Mouse (Mus musculus) CH12.LX (cell line): ENCODE data around the gene Tfe3. TPM values are rescaled to one million over a fixed set of nuclear protein-coding genes. Genes with fewer than 3 reads are reported as not detected.
"Not testable (repeated sequence)": the region's sequence is repeated elsewhere in the genome, so short reads cannot be mapped to it uniquely, and the experiment has no call there.

ENCODE experiments used
- DNase-seq: peaks from one replicate; pipeline ENCODE4 v3.0.0-alpha.2; 2013; ENCODE audit errors: extremely low read depth
- H3K27ac ChIP-seq: 2 replicates; pipeline ENCODE4 v1.5.1; 2012; ENCODE audit warnings: low read depth, mild to moderate bottlenecking, control low read depth, moderate library complexity; ENCODE audit not compliant: insufficient read depth
- H3K27me3 ChIP-seq: replicated peaks from 2 replicates; pipeline ENCODE3; 2012; ENCODE audit warnings: inconsistent platforms
- H3K36me3 ChIP-seq, 2 experiments: replicated peaks in 1 of 2; 2 replicates each; pipeline versions ENCODE3 to v1.6.1; 2012; ENCODE audit warnings: inconsistent platforms in 1 of 2, low read length in 1 of 2, mild to moderate bottlenecking in 1 of 2, mixed read lengths in 1 of 2, moderate library complexity in 1 of 2; ENCODE audit not compliant: control insufficient read depth in 1 of 2, insufficient read depth in 1 of 2
- H3K4me1 ChIP-seq, 2 experiments: 2 replicates each; pipeline ENCODE4 v1.6.1; 2012; ENCODE audit warnings: inconsistent platforms in 1 of 2, moderate library complexity in 1 of 2; ENCODE audit not compliant: insufficient read depth in 2 of 2, control insufficient read depth in 1 of 2
- H3K4me2 ChIP-seq: 2 replicates; pipeline ENCODE4 v1.6.1; 2012; ENCODE audit warnings: low read depth, mild to moderate bottlenecking, control low read depth; ENCODE audit not compliant: poor library complexity, insufficient read depth, severe bottlenecking
- H3K4me3 ChIP-seq, 3 experiments: fragments of 150-350 bp in 1 of 3; sonication (generic) in 1 of 3; replicated peaks in 1 of 3; 2 replicates each; pipeline versions ENCODE3 to v1.5.1; 2011 to 2012; ENCODE audit warnings: low read depth in 2 of 3, low read length in 2 of 3, mild to moderate bottlenecking in 2 of 3, moderate library complexity in 2 of 3, control low read depth in 1 of 3, improper control_type of control experiment in 1 of 3, inconsistent platforms in 1 of 3, mixed read lengths in 1 of 3; ENCODE audit not compliant: poor library complexity in 1 of 3
- H3K79me2 ChIP-seq: replicated peaks from 2 replicates; pipeline ENCODE4 v1.6.1; 2012; ENCODE audit warnings: mild to moderate bottlenecking, moderate library complexity; ENCODE audit not compliant: control insufficient read depth, poor library complexity, insufficient read depth, severe bottlenecking; ENCODE audit errors: extremely low read depth
- H3K9ac ChIP-seq: 2 replicates; pipeline ENCODE4 v1.6.1; 2012; ENCODE audit warnings: low read depth, mild to moderate bottlenecking, control low read depth, moderate library complexity; ENCODE audit not compliant: insufficient read depth
- H3K9me3 ChIP-seq: replicated peaks from 2 replicates; pipeline ENCODE3; 2012; ENCODE audit warnings: low read length, inconsistent platforms, mixed read lengths
- BHLHE40 ChIP-seq: IDR thresholded peaks from 2 replicates; pipeline ENCODE4 v1.6.1; 2011; ENCODE audit warnings: mild to moderate bottlenecking, low read depth, low read length, improper control_type of control experiment
- CHD2 ChIP-seq: IDR thresholded peaks from 2 replicates; pipeline ENCODE4 v1.6.1; 2011; ENCODE audit warnings: low read length, improper control_type of control experiment
- CTCF ChIP-seq, 2 experiments: IDR thresholded peaks in 1 of 2; conservative IDR thresholded peaks in 1 of 2; 2 replicates each; pipeline ENCODE4 v1.5.1; 2011 to 2012; ENCODE audit warnings: low read depth in 2 of 2, low read length in 2 of 2, improper control_type of control experiment in 1 of 2, inconsistent platforms in 1 of 2, mild to moderate bottlenecking in 1 of 2, moderate library complexity in 1 of 2
- E2F4 ChIP-seq: IDR thresholded peaks from 2 replicates; pipeline ENCODE4 v1.6.1; 2011; ENCODE audit warnings: low read depth, low read length, improper control_type of control experiment; ENCODE audit not compliant: insufficient replicate concordance
- ETS1 ChIP-seq: conservative IDR thresholded peaks from 2 replicates; pipeline ENCODE4 v1.6.1; 2012; ENCODE audit warnings: low read depth, mild to moderate bottlenecking, inconsistent platforms, low read length, improper control_type of control experiment, moderate library complexity
- IRF4 ChIP-seq: IDR thresholded peaks from 2 replicates; pipeline ENCODE4 v1.6.1; 2014; ENCODE audit warnings: low read depth, mild to moderate bottlenecking, inconsistent platforms, low read length, improper control_type of control experiment
- KAT2A ChIP-seq: IDR thresholded peaks from 2 replicates; pipeline ENCODE4 v1.6.1; 2012; ENCODE audit warnings: low read length, improper control_type of control experiment, inconsistent platforms; ENCODE audit not compliant: insufficient replicate concordance
- MAFK ChIP-seq: IDR thresholded peaks from 2 replicates; pipeline ENCODE4 v1.6.1; 2011; ENCODE audit warnings: low read length, improper control_type of control experiment; ENCODE audit not compliant: insufficient replicate concordance
- MAZ ChIP-seq: IDR thresholded peaks from 2 replicates; pipeline ENCODE4 v1.6.1; 2012; ENCODE audit warnings: low read depth, mild to moderate bottlenecking, inconsistent platforms, low read length, improper control_type of control experiment, moderate library complexity
- MEF2A ChIP-seq: IDR thresholded peaks from 2 replicates; pipeline ENCODE4 v1.6.1; 2014; ENCODE audit warnings: low read depth, mild to moderate bottlenecking, inconsistent platforms, low read length, improper control_type of control experiment, borderline replicate concordance
- MXI1 ChIP-seq: IDR thresholded peaks from 2 replicates; pipeline ENCODE4 v1.6.1; 2011; ENCODE audit warnings: mild to moderate bottlenecking, low read depth, low read length, improper control_type of control experiment
- RAD21 ChIP-seq: IDR thresholded peaks from 2 replicates; pipeline ENCODE4 v1.6.1; 2011; ENCODE audit warnings: low read depth, mild to moderate bottlenecking, low read length, improper control_type of control experiment, moderate library complexity
- SMC3 ChIP-seq: IDR thresholded peaks from 2 replicates; pipeline ENCODE4 v1.6.1; 2011; ENCODE audit warnings: low read depth, low read length, improper control_type of control experiment
- USF2 ChIP-seq: conservative IDR thresholded peaks from 2 replicates; pipeline ENCODE4 v1.6.1; 2011; ENCODE audit warnings: low read depth, low read length, improper control_type of control experiment
- ZC3H11A ChIP-seq: IDR thresholded peaks from 2 replicates; pipeline ENCODE4 v1.6.1; 2012; ENCODE audit warnings: low read depth, mild to moderate bottlenecking, inconsistent platforms, low read length, improper control_type of control experiment
- dilution Hi-C: fragments of 300-500 bp; cut with MboI; formaldehyde crosslinking; loops from 2 replicates; pipeline ENCODE4 v1.14.3; 2020; ENCODE audit warnings: low sequenced_read_pairs; ENCODE audit not compliant: extremely low pct_unique_long_range_greater_than_20kb, extremely low pct_ligation_motif_present
- in situ Hi-C: fragments of 300-500 bp; cut with MboI; formaldehyde crosslinking; loops from 3 replicates; pipeline ENCODE4 v1.14.3; 2019; ENCODE audit warnings: low sequenced_read_pairs, low pct_ligation_motif_present, low pct_unique_long_range_greater_than_20kb, mixed read lengths
- polyA plus RNA-seq: library from polyadenylated mRNA; unstranded; fragments of >175 nt; gene quantifications from 2 replicates; pipeline ENCODE4 v1.2.1, GENCODE M21; 2012; ENCODE audit warnings: low read depth; ENCODE audit not compliant: insufficient read length
- total RNA-seq, 2 experiments: library from RNA; depleted of rRNA; stranded (reverse); fragments of 300-350 nt in 1 of 2; fragments of >200 nt in 1 of 2; gene quantifications; 2 replicates each; pipeline ENCODE4 v1.2.3; 2012 to 2014

Gene Tfe3
- total and polyA plus RNA-seq, 3 experiments, result 8.3 to 26.0 (median 15.9) TPM

- dilution Hi-C loops, H3K9me3 ChIP-seq, H3K4me2 ChIP-seq, H3K79me2 ChIP-seq, DNase-seq, H3K27ac ChIP-seq, in situ Hi-C loops, H3K27me3 ChIP-seq, H3K4me3 ChIP-seq, H3K9ac ChIP-seq: not testable (repeated sequence)
- H3K36me3 ChIP-seq, result peaks cover 52 to 73% of the 10 kb centered on the region in 2 experiments
- TF ChIP-seq RAD21, result peak; percentile 23
- peak in 1 of 2 experiments; percentile 43; a peak in 2 of 4 replicates for TF ChIP-seq CTCF (conservative IDR thresholded peaks at IDR 0.05 in 1 of 2, IDR thresholded peaks at IDR 0.05 in 1 of 2; ENCODE audit: low read depth in 2 of 2, low read length in 2 of 2)
- peak; percentile 41 for TF ChIP-seq SMC3
- peaks cover 0 to 15% of the 10 kb centered on the region in 2 experiments; a peak in 2 of 4 replicates for H3K4me1 ChIP-seq
Measured at GRCm38 (mm10) chrX:7815016-7815415, 52.7 kb downstream of the Tfe3 start.

DNA sequence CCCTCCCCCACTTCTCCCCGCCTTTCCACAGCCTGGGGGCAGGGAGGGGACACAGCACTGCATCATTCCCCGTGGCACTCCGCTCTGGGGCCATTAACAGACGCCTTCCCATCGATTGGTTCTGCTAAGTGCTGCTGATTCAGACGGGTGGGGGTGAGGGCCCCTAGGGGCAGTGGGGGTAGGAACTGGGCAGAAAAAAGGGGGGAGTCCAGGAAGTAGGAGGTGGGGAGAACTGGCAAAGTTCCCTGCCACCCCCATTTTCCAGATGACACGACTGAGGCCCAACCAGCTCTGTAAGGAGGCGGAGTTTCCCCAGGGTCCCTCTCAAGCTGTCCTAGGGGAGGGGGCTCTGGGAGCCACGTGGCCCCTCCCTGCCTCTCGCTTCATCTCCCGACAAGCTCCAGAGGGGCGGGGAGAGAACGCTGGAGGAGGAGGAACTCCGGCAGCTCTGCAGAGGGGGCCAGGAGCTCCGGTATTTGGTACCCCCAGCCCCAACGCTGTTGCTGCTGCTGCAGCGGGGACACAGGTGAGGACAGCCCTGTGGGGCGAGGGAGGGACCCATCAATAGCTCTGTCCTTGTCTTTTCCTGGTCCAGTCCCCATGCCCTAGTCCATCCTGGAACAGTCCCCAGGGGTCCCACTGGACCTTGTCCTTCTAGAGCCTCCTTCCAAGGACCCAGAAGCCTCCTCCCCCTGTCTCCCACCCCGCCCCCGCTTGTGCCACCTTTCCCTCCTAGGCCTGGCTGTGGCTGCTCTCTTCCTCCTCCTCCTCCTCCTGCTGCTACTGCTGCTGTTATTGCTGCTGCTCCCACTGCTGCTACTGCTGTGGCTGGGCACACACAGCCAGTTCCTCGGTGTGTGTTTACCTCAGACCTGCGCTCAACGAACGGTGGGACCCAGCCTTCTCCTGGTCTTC, 59.8 kb downstream of the Tfe3 start, which contains the start of gene Kcnd1:
Kcnd1 (plus strand) TSS at position 425 of the 915 bp plus-strand sequence.
- Histone ChIP-seq H3K79me2 (no peaks in the 10 kb centered on the region), H3K4me2 (no peak within 1 kb of the TSS), H3K27ac (no peak within 1 kb of the TSS), H3K4me3 (peak within 1 kb of the TSS; percentile 11 to 57 (median 23)), H3K27me3 (no peaks in the 10 kb centered on the region), H3K36me3 (peaks cover 24 to 45% of the 10 kb centered on the region in 2 experiments), H3K4me1 (peaks cover 0 to 31% of the 10 kb centered on the region in 2 experiments; a peak in 2 of 4 replicates), H3K9ac (no peak within 1 kb of the TSS), H3K9me3 (no peaks in the 10 kb centered on the region)
- dilution Hi-C loops, result no loop called here
- DNase-seq, result peak; percentile 50
- no peak for TF ChIP-seq E2F4
- TF ChIP-seq MEF2A, result no peak
- no peak for TF ChIP-seq KAT2A
- TF ChIP-seq CHD2, result peak; percentile 32; the same call in 1 of the 2 replicates
- no peak for TF ChIP-seq CTCF (conservative IDR thresholded peaks at IDR 0.05 in 1 of 2, IDR thresholded peaks at IDR 0.05 in 1 of 2; ENCODE audit: low read depth in 2 of 2, low read length in 2 of 2)
- no peak for TF ChIP-seq MAFK
- 0 out of 2 replicates have a peak, but pooled peaks have one; percentile 9 for TF ChIP-seq MAZ
- no peak for TF ChIP-seq BHLHE40
- no peak for TF ChIP-seq IRF4
- no peak for TF ChIP-seq ZC3H11A
- TF ChIP-seq ETS1, result no peak
- TF ChIP-seq USF2, result no peak
- TF ChIP-seq MXI1, result no peak
- in situ Hi-C loops, result no loop called here

Other genes starting within 250 kb of the Tfe3 start
Only the 20 nearest of the 26 such genes appear.
- gene Ccdc22, start 157.0 kb upstream of the Tfe3 start, total RNA-seq (2012; rRNA removed), result 32.4 and 34.7 TPM in 2 replicates
- gene Ccdc22, start 157.0 kb upstream of the Tfe3 start, total RNA-seq (2014; rRNA removed), result 24.4 and 26.0 TPM in 2 replicates
- 23.9 and 26.2 TPM in 2 replicates for gene Ccdc22, start 157.0 kb upstream of the Tfe3 start, polyA plus RNA-seq
- gene Cacna1f, start 155.5 kb upstream of the Tfe3 start, total RNA-seq (2012; rRNA removed), result 0.17 and 0.21 TPM in 2 replicates
- gene Cacna1f, start 155.5 kb upstream of the Tfe3 start, total RNA-seq (2014; rRNA removed), result not detected in 2 replicates
- gene Cacna1f, start 155.5 kb upstream of the Tfe3 start, polyA plus RNA-seq, result 0.07 TPM in 1 of 2 replicates, not detected in the other
- gene Syp, start 124.1 kb upstream of the Tfe3 start, total RNA-seq (2012; rRNA removed), result 0.80 and 1.2 TPM in 2 replicates
- gene Syp, start 124.1 kb upstream of the Tfe3 start, total RNA-seq (2014; rRNA removed), result 0.27 TPM in 2 replicates
- 0.65 and 0.74 TPM in 2 replicates for gene Syp, start 124.1 kb upstream of the Tfe3 start, polyA plus RNA-seq
- gene Prickle3, start 105.3 kb upstream of the Tfe3 start, total RNA-seq (2012; rRNA removed), result 3.9 and 4.5 TPM in 2 replicates
- gene Prickle3, start 105.3 kb upstream of the Tfe3 start, total RNA-seq (2014; rRNA removed), result 2.2 and 2.3 TPM in 2 replicates
- gene Prickle3, start 105.3 kb upstream of the Tfe3 start, polyA plus RNA-seq, result 12.5 and 13.7 TPM in 2 replicates
- gene Plp2, start 91.2 kb upstream of the Tfe3 start, total RNA-seq (2012; rRNA removed), result 163 and 183 TPM in 2 replicates
- 144 and 173 TPM in 2 replicates for gene Plp2, start 91.2 kb upstream of the Tfe3 start, total RNA-seq (2014; rRNA removed)
- gene Plp2, start 91.2 kb upstream of the Tfe3 start, polyA plus RNA-seq, result 207 and 247 TPM in 2 replicates
- gene Magix, start 81.3 kb upstream of the Tfe3 start, total RNA-seq (2012; rRNA removed), result 0.13 TPM in 1 of 2 replicates, not detected in the other
- gene Magix, start 81.3 kb upstream of the Tfe3 start, total RNA-seq (2014; rRNA removed), result not detected in 2 replicates
- gene Magix, start 81.3 kb upstream of the Tfe3 start, polyA plus RNA-seq, result not detected in 2 replicates
- gene Gpkow, start 65.4 kb upstream of the Tfe3 start, total RNA-seq (2012; rRNA removed), result 14.6 and 16.8 TPM in 2 replicates
- gene Gpkow, start 65.4 kb upstream of the Tfe3 start, total RNA-seq (2014; rRNA removed), result 6.6 and 9.3 TPM in 2 replicates
- gene Gpkow, start 65.4 kb upstream of the Tfe3 start, polyA plus RNA-seq, result 32.2 and 35.3 TPM in 2 replicates
- 13.9 and 21.4 TPM in 2 replicates for gene Wdr45, start 48.2 kb upstream of the Tfe3 start, total RNA-seq (2012; rRNA removed)
- gene Wdr45, start 48.2 kb upstream of the Tfe3 start, total RNA-seq (2014; rRNA removed), result 19.4 and 24.1 TPM in 2 replicates
- 18.0 and 21.7 TPM in 2 replicates for gene Wdr45, start 48.2 kb upstream of the Tfe3 start, polyA plus RNA-seq
- gene Gm45208, start 40.3 kb upstream of the Tfe3 start, total RNA-seq (2012; rRNA removed), result 0.47 TPM in 1 of 2 replicates, not detected in the other
- gene Gm45208, start 40.3 kb upstream of the Tfe3 start, total RNA-seq (2014; rRNA removed), result not detected in 2 replicates
- gene Gm45208, start 40.3 kb upstream of the Tfe3 start, polyA plus RNA-seq, result 13.0 and 13.1 TPM in 2 replicates
- gene Praf2, start 34.1 kb upstream of the Tfe3 start, total RNA-seq (2012; rRNA removed), result 41.8 and 49.1 TPM in 2 replicates
- gene Praf2, start 34.1 kb upstream of the Tfe3 start, total RNA-seq (2014; rRNA removed), result 25.7 and 26.9 TPM in 2 replicates
- gene Praf2, start 34.1 kb upstream of the Tfe3 start, polyA plus RNA-seq, result 40.5 and 40.6 TPM in 2 replicates
- gene Ccdc120, start 11.7 kb upstream of the Tfe3 start, total RNA-seq (2012; rRNA removed), result 3.6 and 6.9 TPM in 2 replicates
- gene Ccdc120, start 11.7 kb upstream of the Tfe3 start, total RNA-seq (2014; rRNA removed), result 3.5 and 4.4 TPM in 2 replicates
- gene Ccdc120, start 11.7 kb upstream of the Tfe3 start, polyA plus RNA-seq, result 6.9 and 9.0 TPM in 2 replicates
- gene Gripap1, start 27.2 kb downstream of the Tfe3 start, total RNA-seq (2012; rRNA removed), result 25.5 and 27.1 TPM in 2 replicates
- 15.7 and 19.9 TPM in 2 replicates for gene Gripap1, start 27.2 kb downstream of the Tfe3 start, total RNA-seq (2014; rRNA removed)
- gene Gripap1, start 27.2 kb downstream of the Tfe3 start, polyA plus RNA-seq, result 49.4 and 53.1 TPM in 2 replicates
- 0.38 and 0.51 TPM in 2 replicates for gene Kcnd1, start 59.7 kb downstream of the Tfe3 start, total RNA-seq (2012; rRNA removed)
- 0.57 and 0.63 TPM in 2 replicates for gene Kcnd1, start 59.7 kb downstream of the Tfe3 start, total RNA-seq (2014; rRNA removed)
- gene Kcnd1, start 59.7 kb downstream of the Tfe3 start, polyA plus RNA-seq, result 3.1 and 3.4 TPM in 2 replicates
- gene Otud5, start 78.8 kb downstream of the Tfe3 start, total RNA-seq (2012; rRNA removed), result 46.6 and 67.8 TPM in 2 replicates
- 58.0 and 61.5 TPM in 2 replicates for gene Otud5, start 78.8 kb downstream of the Tfe3 start, total RNA-seq (2014; rRNA removed)
- gene Otud5, start 78.8 kb downstream of the Tfe3 start, polyA plus RNA-seq, result 92.7 and 101 TPM in 2 replicates
- gene Pim2, start 115.7 kb downstream of the Tfe3 start, total RNA-seq (2012; rRNA removed), result 102 and 177 TPM in 2 replicates
- 91.7 and 119 TPM in 2 replicates for gene Pim2, start 115.7 kb downstream of the Tfe3 start, total RNA-seq (2014; rRNA removed)
- 146 and 171 TPM in 2 replicates for gene Pim2, start 115.7 kb downstream of the Tfe3 start, polyA plus RNA-seq
- gene Slc35a2, start 121.5 kb downstream of the Tfe3 start, total RNA-seq (2012; rRNA removed), result 28.8 and 30.6 TPM in 2 replicates
- gene Slc35a2, start 121.5 kb downstream of the Tfe3 start, total RNA-seq (2014; rRNA removed), result 15.2 and 21.2 TPM in 2 replicates
- 25.5 and 26.4 TPM in 2 replicates for gene Slc35a2, start 121.5 kb downstream of the Tfe3 start, polyA plus RNA-seq
- 94.3 and 103 TPM in 2 replicates for gene Pqbp1, start 136.7 kb downstream of the Tfe3 start, total RNA-seq (2012; rRNA removed)
- 96.6 and 101 TPM in 2 replicates for gene Pqbp1, start 136.7 kb downstream of the Tfe3 start, total RNA-seq (2014; rRNA removed)
- 119 and 130 TPM in 2 replicates for gene Pqbp1, start 136.7 kb downstream of the Tfe3 start, polyA plus RNA-seq
- 37.6 and 38.8 TPM in 2 replicates for gene Timm17b, start 136.8 kb downstream of the Tfe3 start, total RNA-seq (2012; rRNA removed)
- gene Timm17b, start 136.8 kb downstream of the Tfe3 start, total RNA-seq (2014; rRNA removed), result 25.8 and 33.1 TPM in 2 replicates
- 75.9 and 76.7 TPM in 2 replicates for gene Timm17b, start 136.8 kb downstream of the Tfe3 start, polyA plus RNA-seq
- not detected in 2 replicates for gene Gm10491, start 145.3 kb downstream of the Tfe3 start, total RNA-seq (2012; rRNA removed)
- not detected in 2 replicates for gene Gm10491, start 145.3 kb downstream of the Tfe3 start, total RNA-seq (2014; rRNA removed)
- not detected in 2 replicates for gene Gm10491, start 145.3 kb downstream of the Tfe3 start, polyA plus RNA-seq
- not detected in 2 replicates for gene Gm10490, start 147.0 kb downstream of the Tfe3 start, total RNA-seq (2012; rRNA removed)
- gene Gm10490, start 147.0 kb downstream of the Tfe3 start, total RNA-seq (2014; rRNA removed), result not detected in 2 replicates
- gene Gm10490, start 147.0 kb downstream of the Tfe3 start, polyA plus RNA-seq, result not detected in 2 replicates